Mouse (Mus musculus) cerebellum, adult 11-12 months (tissue): Measurements from ENCODE around the gene Tmem8b.

Source experiments
- DNase-seq: peaks from one replicate; pipeline ENCODE4 v3.0.0; 2022

Tmem8b gene

GRCm38 (mm10) chr4:43668782-43669427, at the start of gene Tmem8b, which contains the start of gene Fam221b:
Gene Tmem8b, plus strand, starts transcription at chr4:43668971.
Gene Fam221b, minus strand, starts transcription at chr4:43669145.
- peak; percentile 93 for DNase-seq

- no peak for DNase-seq
These were observed 48.5 kb upstream of the Tmem8b start for GRCm38 (mm10) chr4:43620146-43620778.

GRCm38 (mm10) chr4:43629106-43629817, 39.5 kb upstream of the Tmem8b start:
- peak; percentile 75 for DNase-seq

GRCm38 (mm10) chr4:43630030-43630581, 38.7 kb upstream of the Tmem8b start:
- peak; percentile 89 for DNase-seq

- DNase-seq, result no peak
These were observed 38.1 kb upstream of the Tmem8b start for GRCm38 (mm10) chr4:43630671-43631045.

GRCm38 (mm10) chr4:43631046-43631955, 37.5 kb upstream of the Tmem8b start, which contains the start of gene Npr2:
Gene Npr2, plus strand, starts transcription at chr4:43631935.
- DNase-seq, result peak; percentile 74

GRCm38 (mm10) chr4:43631956-43632920, 36.5 kb upstream of the Tmem8b start:
- DNase-seq, result peak; percentile 71

- peak; percentile 35 for DNase-seq
These were observed 35.5 kb upstream of the Tmem8b start for GRCm38 (mm10) chr4:43633296-43633695.

- no peak for DNase-seq
These were observed 35.0 kb upstream of the Tmem8b start for GRCm38 (mm10) chr4:43633736-43634135.

- no peak for DNase-seq
These were observed 34.0 kb upstream of the Tmem8b start for GRCm38 (mm10) chr4:43634621-43635374.

GRCm38 (mm10) chr4:43636751-43637150, 32.0 kb upstream of the Tmem8b start:
- no peak for DNase-seq

- no peak for DNase-seq
These were observed 28.7 kb upstream of the Tmem8b start for GRCm38 (mm10) chr4:43640076-43640475.

- DNase-seq, result no peak
These were observed 28.3 kb upstream of the Tmem8b start for GRCm38 (mm10) chr4:43640491-43640890.

- DNase-seq, result no peak
These were observed 19.0 kb upstream of the Tmem8b start for GRCm38 (mm10) chr4:43649783-43650182.

- peak; percentile 12 for DNase-seq
These were observed 16.0 kb upstream of the Tmem8b start for GRCm38 (mm10) chr4:43652726-43653125.

- peak; percentile 26 for DNase-seq
These were observed 15.4 kb upstream of the Tmem8b start, which contains the start of gene Spag8 for GRCm38 (mm10) chr4:43653161-43654015. Gene Spag8, minus strand, starts transcription at chr4:43653594.

GRCm38 (mm10) chr4:43655656-43656338, 13.0 kb upstream of the Tmem8b start:
- no peak for DNase-seq

- DNase-seq, result peak; percentile 100
These were observed 12.2 kb upstream of the Tmem8b start, which contains the start of gene Hint2 for GRCm38 (mm10) chr4:43656339-43657109. Gene Hint2, minus strand, starts transcription at chr4:43656466.
